Mouse (Mus musculus): Measurements from ENCODE around the gene Cttnbp2.

DNA sequence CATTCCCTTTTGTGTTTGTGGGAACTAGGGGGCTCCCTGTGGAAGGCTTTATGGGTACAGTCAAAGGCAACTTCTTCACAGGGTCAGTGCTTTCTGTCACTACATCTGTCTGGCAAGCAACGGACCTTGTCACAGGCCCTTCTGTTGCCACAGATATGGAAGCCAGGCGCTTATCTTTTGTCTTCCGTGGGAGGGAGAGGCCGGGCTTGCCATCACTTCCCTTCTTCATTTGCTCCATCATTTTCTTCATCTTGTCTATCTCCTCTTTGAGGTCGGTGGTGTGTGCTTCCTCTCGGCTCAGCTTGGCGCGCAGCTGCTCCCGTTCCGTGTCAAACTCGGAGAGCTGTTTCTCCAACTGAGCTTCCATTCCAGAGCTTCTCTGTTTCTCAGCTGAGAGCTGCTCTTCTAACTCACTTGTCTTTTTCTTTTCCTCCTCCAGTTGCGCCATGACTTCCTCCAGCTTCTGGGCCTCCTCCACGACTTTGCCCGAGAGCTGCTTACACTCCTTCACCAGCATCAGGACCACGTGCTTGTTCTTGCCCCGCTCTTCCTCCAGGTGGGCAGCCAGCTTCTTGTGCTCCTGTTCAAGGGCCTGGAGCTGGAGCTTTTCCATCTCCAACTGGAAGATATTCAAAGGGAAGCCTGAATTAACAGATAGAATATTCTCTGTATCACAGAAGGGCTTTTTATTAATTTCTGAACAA, 79.7 kb downstream of the Cttnbp2 start:
- no peak for TF ChIP-seq CHD2 (IDR thresholded peaks at IDR 0.05; ENCODE audit: low read depth, low read length)
- TF ChIP-seq MAFK (IDR thresholded peaks at IDR 0.05; ENCODE audit: insufficient read depth, low read depth, low read length) = no peak
- no peak for TF ChIP-seq HCFC1 (IDR thresholded peaks at IDR 0.05; ENCODE audit: borderline replicate concordance, insufficient read depth, low read length)
